Mouse (Mus musculus) embryonic facial prominence, embryonic 11.5 days (tissue): Measurements from ENCODE around the gene Mlxip. TPM values are rescaled to one million over a fixed set of nuclear protein-coding genes. Genes with fewer than 3 reads are reported as not detected.

Experiments used
- ATAC-seq: fragments of 200-750 bp; cut with Nextera tagmentation; replicated peaks from 2 replicates; pipeline ENCODE4 v1.8.0; 2017; ENCODE audit warnings: low read depth; ENCODE audit not compliant: insufficient number of reproducible peaks, low FRiP score, low TSS enrichment
- DNase-seq: peaks from one replicate; pipeline ENCODE4 v3.0.0-alpha.2; 2015; ENCODE audit warnings: low spot score
- H3K27ac ChIP-seq: fragments of 300-500 bp; sonication (generic); replicated peaks from 2 replicates; pipeline ENCODE4 v1.5.1; 2014; ENCODE audit warnings: mild to moderate bottlenecking, low read depth, low read length, control low read depth
- H3K27me3 ChIP-seq: fragments of 300-500 bp; sonication (generic); 2 replicates; pipeline ENCODE4 v1.6.1; 2014; ENCODE audit warnings: mild to moderate bottlenecking, low read length, moderate library complexity, mixed read lengths; ENCODE audit not compliant: control insufficient read depth, insufficient read depth
- H3K36me3 ChIP-seq: fragments of 300-500 bp; sonication (generic); replicated peaks from 2 replicates; pipeline ENCODE4 v1.6.1; 2014; ENCODE audit warnings: low read depth, mild to moderate bottlenecking, low read length, moderate library complexity, mixed read lengths; ENCODE audit not compliant: control insufficient read depth, insufficient read depth
- H3K4me1 ChIP-seq: fragments of 300-500 bp; sonication (generic); 2 replicates; pipeline ENCODE4 v1.6.1; 2014; ENCODE audit warnings: low read length, mixed read lengths; ENCODE audit not compliant: control insufficient read depth, insufficient read depth
- H3K4me2 ChIP-seq: fragments of 300-500 bp; sonication (generic); 2 replicates; pipeline ENCODE4 v1.6.1; 2014; ENCODE audit warnings: low read depth, mild to moderate bottlenecking, control low read depth, low read length, moderate library complexity
- H3K4me3 ChIP-seq: fragments of 300-500 bp; sonication (generic); 2 replicates; pipeline ENCODE4 v1.5.1; 2014; ENCODE audit warnings: low read depth, low read length, control low read depth
- H3K9ac ChIP-seq: fragments of 300-500 bp; sonication (generic); replicated peaks from 2 replicates; pipeline ENCODE4 v1.6.1; 2014; ENCODE audit warnings: mild to moderate bottlenecking, control low read depth, low read length
- H3K9me3 ChIP-seq: fragments of 300-500 bp; sonication (generic); replicated peaks from 2 replicates; pipeline ENCODE4 v1.6.1; 2016; ENCODE audit warnings: mild to moderate bottlenecking, low read length, inconsistent platforms, mixed read lengths; ENCODE audit not compliant: control insufficient read depth
- WGBS: fragments of 180-500 bp; shearing (Covaris S2); extraction: QIAGEN DNeasy Blood & Tissue Kit; methylation state at CpG from one replicate; pipeline ENCODE4 v1.1.7; 2014; 5-methylcytosine and 5-hydroxymethylcytosine counted together
- polyA plus RNA-seq: library from polyadenylated mRNA; unstranded; fragments of >200 nt; fragmentation: Nextera tagmentation; extraction: Ambion mirVana; gene quantifications from 2 replicates; pipeline ENCODE4 v1.2.1, GENCODE M21; 2014

Mlxip gene
- polyA plus RNA-seq, 1 experiment from 2014 or later: 14.0 TPM

GRCm38 (mm10) chr5:123376569-123376968 is 18.0 kb upstream of the Mlxip start:
- no peaks in the 10 kb centered on the region for H3K36me3 ChIP-seq
- no peaks in the 10 kb centered on the region for H3K4me1 ChIP-seq
- H3K4me2 ChIP-seq: no peak overlapping the region
- ATAC-seq (no peak), DNase-seq (no peak)
- H3K9ac ChIP-seq: no peak overlapping the region
- H3K4me3 ChIP-seq: no peak overlapping the region
- H3K27me3 ChIP-seq: no peaks in the 10 kb centered on the region
- H3K9me3 ChIP-seq: no peaks in the 10 kb centered on the region
- WGBS: 70% methylated on average over 10 of the region's 10 CpGs
- no peak overlapping the region for H3K27ac ChIP-seq

GRCm38 (mm10) chr5:123377120-123377955 is 17.3 kb upstream of the Mlxip start:
- Histone ChIP-seq H3K4me1 (no peaks in the 10 kb centered on the region), H3K4me2 (no peak overlapping the region)
- WGBS: 74% methylated on average over 15 of the region's 15 CpGs

GRCm38 (mm10) chr5:123378712-123379111 is 15.9 kb upstream of the Mlxip start:
- 45% methylated on average over 9 of the region's 9 CpGs for WGBS
- no peak overlapping the region for H3K4me3 ChIP-seq
- no peak for DNase-seq
- H3K27ac ChIP-seq: no peak overlapping the region
- H3K9ac ChIP-seq: no peak overlapping the region
- no peaks in the 10 kb centered on the region for H3K36me3 ChIP-seq
- ATAC-seq: no peak
- no peaks in the 10 kb centered on the region for H3K27me3 ChIP-seq
- no peaks in the 10 kb centered on the region for H3K4me1 ChIP-seq
- no peaks in the 10 kb centered on the region for H3K9me3 ChIP-seq
- no peak overlapping the region for H3K4me2 ChIP-seq

More at GRCm38 (mm10) chr5:123377120-123377955, 17.3 kb upstream of the Mlxip start:
- Histone ChIP-seq H3K4me3 (no peak overlapping the region), H3K27me3 (no peaks in the 10 kb centered on the region), H3K9me3 (no peaks in the 10 kb centered on the region), H3K36me3 (no peaks in the 10 kb centered on the region), H3K27ac (no peak overlapping the region), H3K9ac (no peak overlapping the region)
- DNase-seq (peak; percentile 76), ATAC-seq (0 out of 2 replicates have a peak, but pooled peaks have one; percentile 45)

GRCm38 (mm10) chr5:123379504-123379931 is 15.1 kb upstream of the Mlxip start:
- Histone ChIP-seq H3K27me3 (no peaks in the 10 kb centered on the region), H3K27ac (no peak overlapping the region), H3K36me3 (no peaks in the 10 kb centered on the region), H3K4me3 (no peak overlapping the region), H3K9ac (no peak overlapping the region), H3K4me1 (no peaks in the 10 kb centered on the region), H3K4me2 (no peak overlapping the region), H3K9me3 (no peaks in the 10 kb centered on the region)
- WGBS: 50% methylated on average over 5 of the region's 5 CpGs
- no peak for DNase-seq
- no peak for ATAC-seq

GRCm38 (mm10) chr5:123381968-123382367 is 12.6 kb upstream of the Mlxip start:
- Histone ChIP-seq H3K9ac (no peak overlapping the region), H3K4me2 (no peak overlapping the region), H3K27me3 (no peaks in the 10 kb centered on the region), H3K27ac (no peak overlapping the region), H3K4me1 (no peaks in the 10 kb centered on the region), H3K36me3 (no peaks in the 10 kb centered on the region), H3K4me3 (no peak overlapping the region), H3K9me3 (no peaks in the 10 kb centered on the region)
- DNase-seq (peak; percentile 49), ATAC-seq (no peak)
- 29% methylated on average over 20 of the region's 20 CpGs for WGBS

GRCm38 (mm10) chr5:123382686-123383085 is 11.9 kb upstream of the Mlxip start:
- no peaks in the 10 kb centered on the region for H3K36me3 ChIP-seq
- no peak overlapping the region for H3K4me3 ChIP-seq
- no peak overlapping the region for H3K4me2 ChIP-seq
- DNase-seq (no peak), ATAC-seq (no peak)
- H3K9ac ChIP-seq: no peak overlapping the region
- no peaks in the 10 kb centered on the region for H3K27me3 ChIP-seq
- H3K9me3 ChIP-seq: no peaks in the 10 kb centered on the region
- WGBS: 92% methylated on average over 8 of the region's 8 CpGs
- no peaks in the 10 kb centered on the region for H3K4me1 ChIP-seq
- no peak overlapping the region for H3K27ac ChIP-seq

- no peak overlapping the region for H3K4me3 ChIP-seq
- H3K9ac ChIP-seq: no peak overlapping the region
- no peaks in the 10 kb centered on the region for H3K4me1 ChIP-seq
- H3K9me3 ChIP-seq: no peaks in the 10 kb centered on the region
- 31% methylated on average over 3 of the region's 3 CpGs for WGBS
- DNase-seq (no peak), ATAC-seq (no peak)
- no peak overlapping the region for H3K27ac ChIP-seq
- no peaks in the 10 kb centered on the region for H3K36me3 ChIP-seq
- no peaks in the 10 kb centered on the region for H3K27me3 ChIP-seq
- H3K4me2 ChIP-seq: no peak overlapping the region
Observed at GRCm38 (mm10) chr5:123388452-123388851, 6.1 kb upstream of the Mlxip start.
